Mouse (Mus musculus): Measurements from ENCODE around the gene Tectb. TPM values are rescaled to one million over a fixed set of nuclear protein-coding genes. Genes with fewer than 3 reads are reported as not detected.
A peak's percentile ranks its signal among the peaks of the same experiment; 100 is the strongest.
"Not testable (repeated sequence)": the region's sequence is repeated elsewhere in the genome, so short reads cannot be mapped to it uniquely, and the experiment has no call there.

Tectb gene
- polyA plus RNA-seq, 1 experiment from 2014 or later = 0.15 TPM

- H3K27me3 ChIP-seq = no peaks in the 10 kb centered on the region
- 0 out of 2 replicates have a peak, but pooled peaks cover 5% of the 10 kb centered on the region for H3K9me3 ChIP-seq
- H3K4me2 ChIP-seq (replicated peaks) = no peak overlapping the region
- H3K4me1 ChIP-seq = peaks cover 17% of the 10 kb centered on the region
- H3K36me3 ChIP-seq = no peaks in the 10 kb centered on the region
- no peak overlapping the region for H3K9ac ChIP-seq
- peak overlapping the region; percentile 83; the same call in 1 of the 2 replicates for H3K27ac ChIP-seq
- H3K4me3 ChIP-seq = no peak overlapping the region
- ATAC-seq (ENCODE audit: insufficient number of reproducible peaks, insufficient read depth, low FRiP score, low TSS enrichment) = no peak
- WGBS = 79% methylated on average over 2 of the region's 2 CpGs
Measured at GRCm38 (mm10) chr19:55145136-55145535, 35.4 kb upstream of the Tectb start.

DNA sequence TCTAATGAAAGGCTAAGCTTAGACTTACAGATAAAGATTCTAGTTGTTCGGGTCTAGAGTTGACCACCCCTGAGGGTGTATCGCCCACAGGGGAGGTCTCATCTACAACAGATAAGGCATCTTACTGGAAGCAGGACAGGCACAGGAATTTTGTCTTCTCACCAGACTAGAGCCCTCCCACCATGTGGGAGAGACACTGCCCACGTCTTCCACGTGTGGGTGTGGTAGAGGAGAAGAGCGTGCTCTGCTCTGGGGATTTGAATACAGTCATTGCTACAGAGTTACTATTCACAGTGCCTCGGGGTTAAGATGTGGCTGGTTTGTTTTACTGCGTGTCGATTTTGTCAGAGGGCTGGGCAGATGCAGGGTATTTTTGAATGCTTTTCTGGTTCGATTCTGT is 33.0 kb upstream of the Tectb start:
- Histone ChIP-seq H3K27ac (no peak overlapping the region), H3K4me2 (replicated peaks) (no peak overlapping the region), H3K36me3 (no peaks in the 10 kb centered on the region), H3K9ac (no peak overlapping the region), H3K4me3 (no peak overlapping the region), H3K27me3 (no peaks in the 10 kb centered on the region), H3K4me1 (peaks cover 17% of the 10 kb centered on the region), H3K9me3 (0 out of 2 replicates have a peak, but pooled peaks cover 7% of the 10 kb centered on the region)
- WGBS = 58% methylated on average over 9 of the region's 9 CpGs
- no peak for ATAC-seq (ENCODE audit: insufficient number of reproducible peaks, insufficient read depth, low FRiP score, low TSS enrichment)

- H3K27me3 ChIP-seq = no peaks in the 10 kb centered on the region
- H3K36me3 ChIP-seq = no peaks in the 10 kb centered on the region
- no peak overlapping the region for H3K4me3 ChIP-seq
- no peak for ATAC-seq (ENCODE audit: insufficient number of reproducible peaks, insufficient read depth, low FRiP score, low TSS enrichment)
- peaks cover 16% of the 10 kb centered on the region for H3K4me1 ChIP-seq
- H3K4me2 ChIP-seq (replicated peaks) = no peak overlapping the region
- 0 out of 2 replicates have a peak, but pooled peaks cover 7% of the 10 kb centered on the region for H3K9me3 ChIP-seq
- H3K27ac ChIP-seq = no peak overlapping the region
- no peak overlapping the region for H3K9ac ChIP-seq
- WGBS = 75% methylated on average over 6 of the region's 6 CpGs
Measured at GRCm38 (mm10) chr19:55148109-55148508, 32.4 kb upstream of the Tectb start.

DNA sequence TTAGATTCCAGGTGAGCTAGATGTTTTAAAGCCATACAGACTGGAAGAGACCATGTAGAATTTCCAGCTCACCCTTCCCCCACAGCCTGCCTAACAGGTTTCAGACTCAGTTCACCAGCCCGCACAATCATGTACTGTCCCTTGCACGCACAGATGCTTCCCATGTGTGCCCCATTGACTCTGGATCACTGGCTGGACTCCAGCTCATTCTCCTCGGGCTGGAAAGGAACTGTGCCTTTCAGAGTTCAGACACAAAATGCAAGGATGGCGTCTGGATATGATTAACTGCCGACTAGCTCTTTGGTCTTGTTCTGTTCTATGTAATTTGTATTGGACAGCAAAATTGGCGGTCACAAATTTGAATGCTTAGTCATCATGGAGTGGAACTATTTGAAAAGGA is 30.9 kb upstream of the Tectb start:
- H3K27me3 ChIP-seq = no peaks in the 10 kb centered on the region
- H3K36me3 ChIP-seq = no peaks in the 10 kb centered on the region
- H3K9ac ChIP-seq = no peak overlapping the region
- ATAC-seq (ENCODE audit: insufficient number of reproducible peaks, insufficient read depth, low FRiP score, low TSS enrichment) = peak; percentile 77; the same call in 1 of the 2 replicates
- 0 out of 2 replicates have a peak, but pooled peaks cover 7% of the 10 kb centered on the region for H3K9me3 ChIP-seq
- H3K4me3 ChIP-seq = no peak overlapping the region
- 39% methylated on average over 6 of the region's 6 CpGs for WGBS
- peaks cover under 1% of the 10 kb centered on the region for H3K4me1 ChIP-seq
- no peak overlapping the region for H3K4me2 ChIP-seq (replicated peaks)
- no peak overlapping the region for H3K27ac ChIP-seq

DNA sequence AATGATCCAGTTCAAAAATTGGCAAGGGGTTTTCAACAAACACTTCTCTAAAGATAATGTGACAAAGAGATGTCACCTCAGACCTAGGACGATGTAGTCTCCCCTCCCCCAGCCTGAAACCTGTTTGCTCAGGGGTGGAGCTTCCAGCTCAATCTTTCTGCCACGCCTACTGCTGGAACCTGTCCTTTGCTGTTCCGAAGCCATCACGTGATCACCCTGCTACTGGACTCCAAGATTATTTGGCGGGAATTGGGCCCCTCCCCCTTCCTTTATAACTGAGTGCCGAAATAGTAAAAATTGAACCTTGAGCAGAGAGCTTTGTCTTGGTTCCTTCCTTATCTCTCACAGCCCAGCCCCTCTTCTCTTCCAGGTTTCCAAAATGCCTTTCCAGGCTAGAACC is 28.3 kb upstream of the Tectb start:
- H3K9me3 ChIP-seq; H3K27ac ChIP-seq; H3K4me2 ChIP-seq (replicated peaks); H3K36me3 ChIP-seq; H3K27me3 ChIP-seq; H3K4me1 ChIP-seq; ATAC-seq (ENCODE audit: insufficient number of reproducible peaks, insufficient read depth, low FRiP score, low TSS enrichment); H3K4me3 ChIP-seq; H3K9ac ChIP-seq: not testable (repeated sequence)
- WGBS = 64% methylated on average over 6 of the region's 6 CpGs

DNA sequence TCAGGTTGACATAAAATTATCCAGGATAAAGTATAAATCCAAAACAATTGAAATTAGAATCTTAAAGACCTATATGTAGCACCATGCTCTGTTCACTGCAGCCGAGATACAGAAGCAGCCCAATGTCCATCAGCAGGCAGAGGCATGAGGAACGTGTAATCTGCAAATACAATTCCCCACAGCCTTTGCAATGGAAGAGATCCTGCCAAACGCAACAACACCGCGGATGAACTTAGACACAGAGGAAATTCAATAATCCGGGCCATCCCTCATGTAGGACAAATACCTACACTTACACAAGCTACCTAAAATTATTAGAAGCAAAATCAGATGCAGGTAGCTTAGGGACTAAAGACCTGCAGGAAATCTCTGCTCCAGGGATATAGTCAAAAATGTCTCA is 27.6 kb upstream of the Tectb start:
- Histone ChIP-seq H3K36me3 (no peaks in the 10 kb centered on the region), H3K9ac (no peak overlapping the region), H3K4me2 (replicated peaks) (no peak overlapping the region), H3K9me3 (0 out of 2 replicates have a peak, but pooled peaks cover 7% of the 10 kb centered on the region), H3K4me1 (no peaks in the 10 kb centered on the region), H3K27ac (no peak overlapping the region), H3K4me3 (no peak overlapping the region), H3K27me3 (no peaks in the 10 kb centered on the region)
- no peak for ATAC-seq (ENCODE audit: insufficient number of reproducible peaks, insufficient read depth, low FRiP score, low TSS enrichment)
- 94% methylated on average over 6 of the region's 6 CpGs for WGBS

GRCm38 (mm10) chr19:55157029-55157428 is 23.5 kb upstream of the Tectb start:
- no peaks in the 10 kb centered on the region for H3K36me3 ChIP-seq
- H3K9me3 ChIP-seq = no peaks in the 10 kb centered on the region
- no peak overlapping the region for H3K4me3 ChIP-seq
- no peak overlapping the region for H3K27ac ChIP-seq
- H3K4me1 ChIP-seq = no peaks in the 10 kb centered on the region
- no peak for ATAC-seq (ENCODE audit: insufficient number of reproducible peaks, insufficient read depth, low FRiP score, low TSS enrichment)
- no peaks in the 10 kb centered on the region for H3K27me3 ChIP-seq
- H3K9ac ChIP-seq = no peak overlapping the region
- WGBS = 78% methylated on average over 7 of the region's 7 CpGs
- no peak overlapping the region for H3K4me2 ChIP-seq (replicated peaks)

DNA sequence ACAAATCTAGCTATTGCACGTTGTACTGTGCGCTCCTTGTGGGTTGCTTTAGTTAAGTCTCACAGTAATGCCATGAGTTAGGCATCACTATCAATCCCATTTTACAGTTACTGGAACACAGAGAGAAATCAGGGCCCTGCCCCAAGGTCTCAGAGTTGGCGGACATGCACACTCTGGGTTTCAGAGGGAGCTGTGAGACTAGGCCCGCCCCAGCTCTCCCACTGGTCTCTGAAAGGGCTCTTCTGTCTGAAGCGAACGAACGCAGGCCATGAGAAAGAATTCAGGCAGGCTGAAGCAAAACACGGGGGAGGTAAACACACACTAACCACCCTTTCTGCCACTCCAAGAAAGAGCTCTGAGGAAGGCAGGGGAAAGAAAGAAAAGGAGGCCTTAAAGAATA is 21.9 kb upstream of the Tectb start:
- H3K27ac ChIP-seq = no peak overlapping the region
- no peak overlapping the region for H3K4me3 ChIP-seq
- no peaks in the 10 kb centered on the region for H3K27me3 ChIP-seq
- no peak overlapping the region for H3K4me2 ChIP-seq (replicated peaks)
- 57% methylated on average over 8 of the region's 8 CpGs for WGBS
- no peak for ATAC-seq (ENCODE audit: insufficient number of reproducible peaks, insufficient read depth, low FRiP score, low TSS enrichment)
- H3K9ac ChIP-seq = no peak overlapping the region
- no peaks in the 10 kb centered on the region for H3K36me3 ChIP-seq
- no peaks in the 10 kb centered on the region for H3K9me3 ChIP-seq
- H3K4me1 ChIP-seq = no peaks in the 10 kb centered on the region

- Histone ChIP-seq H3K9me3 (no peaks in the 10 kb centered on the region), H3K9ac (no peak overlapping the region), H3K4me3 (no peak overlapping the region), H3K27ac (no peak overlapping the region), H3K27me3 (no peaks in the 10 kb centered on the region), H3K36me3 (no peaks in the 10 kb centered on the region), H3K4me2 (replicated peaks) (no peak overlapping the region), H3K4me1 (no peaks in the 10 kb centered on the region)
- ATAC-seq (ENCODE audit: insufficient number of reproducible peaks, insufficient read depth, low FRiP score, low TSS enrichment) = no peak
- 79% methylated on average over 6 of the region's 6 CpGs for WGBS
Measured at GRCm38 (mm10) chr19:55159826-55160225, 20.7 kb upstream of the Tectb start.

GRCm38 (mm10) chr19:55162271-55162670 is 18.3 kb upstream of the Tectb start:
- Histone ChIP-seq H3K9ac (no peak overlapping the region), H3K4me3 (no peak overlapping the region), H3K9me3 (no peaks in the 10 kb centered on the region), H3K27me3 (no peaks in the 10 kb centered on the region), H3K27ac (no peak overlapping the region), H3K4me2 (replicated peaks) (no peak overlapping the region), H3K4me1 (no peaks in the 10 kb centered on the region), H3K36me3 (no peaks in the 10 kb centered on the region)
- ATAC-seq (ENCODE audit: insufficient number of reproducible peaks, insufficient read depth, low FRiP score, low TSS enrichment) = no peak
- WGBS = 76% methylated on average over 4 of the region's 4 CpGs

DNA sequence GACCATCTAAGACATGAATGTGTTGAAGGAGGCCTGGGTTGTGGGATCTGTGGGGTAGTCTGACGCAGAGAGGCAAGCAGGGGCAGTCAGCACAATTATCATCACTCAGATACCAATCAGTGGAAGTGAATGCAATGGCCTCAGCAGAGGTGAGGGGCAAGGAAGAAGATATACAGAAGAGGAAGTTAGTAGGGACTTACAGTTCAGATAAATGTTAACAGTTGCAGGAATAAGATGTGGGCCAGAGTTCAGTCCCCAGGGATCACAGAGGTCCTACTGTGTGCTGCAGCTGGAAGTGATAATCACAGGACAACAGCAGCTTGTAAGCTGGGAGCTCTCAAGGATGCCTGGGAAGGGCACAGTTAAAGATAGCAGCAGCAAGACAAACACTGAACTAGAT is 16.4 kb upstream of the Tectb start:
- H3K36me3 ChIP-seq = no peaks in the 10 kb centered on the region
- no peak overlapping the region for H3K4me3 ChIP-seq
- WGBS = 67% methylated on average over 1 of the region's 1 CpGs
- no peaks in the 10 kb centered on the region for H3K4me1 ChIP-seq
- ATAC-seq (ENCODE audit: insufficient number of reproducible peaks, insufficient read depth, low FRiP score, low TSS enrichment) = no peak
- no peak overlapping the region for H3K4me2 ChIP-seq (replicated peaks)
- H3K27ac ChIP-seq = no peak overlapping the region
- no peaks in the 10 kb centered on the region for H3K9me3 ChIP-seq
- no peaks in the 10 kb centered on the region for H3K27me3 ChIP-seq
- no peak overlapping the region for H3K9ac ChIP-seq

- H3K4me1 ChIP-seq = no peaks in the 10 kb centered on the region
- peaks cover 6% of the 10 kb centered on the region; the same call in 1 of the 2 replicates for H3K9me3 ChIP-seq
- no peak overlapping the region for H3K9ac ChIP-seq
- no peak overlapping the region for H3K27ac ChIP-seq
- 85% methylated on average over 1 of the region's 1 CpGs for WGBS
- ATAC-seq (ENCODE audit: insufficient number of reproducible peaks, insufficient read depth, low FRiP score, low TSS enrichment) = no peak
- H3K4me3 ChIP-seq = no peak overlapping the region
- no peaks in the 10 kb centered on the region for H3K36me3 ChIP-seq
- no peaks in the 10 kb centered on the region for H3K27me3 ChIP-seq
- H3K4me2 ChIP-seq (replicated peaks) = no peak overlapping the region
Measured at GRCm38 (mm10) chr19:55165183-55165865, 15.2 kb upstream of the Tectb start.
